Mouse (Mus musculus) telencephalon, adult 2 months (tissue): Measurements from ENCODE around the gene Kdm2b.
A peak's percentile ranks its signal among the peaks of the same experiment; 100 is the strongest.

Source experiments
- DNase-seq: peaks from one replicate; pipeline ENCODE4 v3.0.0-alpha.2; 2011; ENCODE audit warnings: low read depth, low spot score

Kdm2b gene

DNA sequence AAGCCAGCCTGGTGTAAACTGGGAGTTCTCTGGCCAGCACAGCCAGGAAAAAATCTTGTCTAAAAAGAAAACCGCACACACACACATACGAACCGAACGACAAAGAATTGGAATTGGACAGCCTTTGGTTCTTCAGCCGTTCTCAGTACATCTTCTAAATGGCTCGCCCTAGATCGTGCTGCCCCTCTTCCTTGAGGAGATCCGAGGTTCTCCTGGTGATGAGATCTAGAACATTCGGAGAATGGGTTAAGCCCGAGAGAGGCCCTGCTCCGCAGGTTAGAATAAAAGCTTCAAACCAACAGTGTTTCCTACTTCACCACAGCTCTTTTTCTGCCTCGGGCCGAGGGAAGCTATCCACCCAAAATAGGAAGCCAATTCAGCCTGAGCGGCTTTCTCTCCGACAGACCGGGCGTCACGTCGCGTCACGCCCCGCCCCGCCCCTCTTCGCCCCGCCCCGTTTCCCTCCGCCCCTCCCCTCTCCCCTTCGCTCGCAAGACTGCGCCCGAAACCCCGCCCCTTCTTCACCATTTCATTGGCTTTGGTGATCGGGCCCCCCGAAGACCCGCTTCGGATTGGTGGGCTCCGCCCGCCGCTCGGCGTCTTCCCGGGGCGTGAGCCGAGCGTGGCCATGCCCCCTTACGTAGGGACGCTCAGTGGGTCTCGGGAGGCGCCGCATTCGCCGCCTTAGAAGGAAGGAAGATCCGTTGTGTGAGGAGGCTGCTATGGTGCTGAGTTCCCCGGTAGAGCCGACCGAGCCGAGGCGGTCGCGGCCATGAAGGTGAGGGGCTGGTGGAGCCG, 139.9 kb downstream of the Kdm2b start, which contains the start of gene Rnf34:
Gene Rnf34, plus strand, starts transcription at position 528 of the 798 bp plus-strand sequence.
- DNase-seq = peak; percentile 97

DNA sequence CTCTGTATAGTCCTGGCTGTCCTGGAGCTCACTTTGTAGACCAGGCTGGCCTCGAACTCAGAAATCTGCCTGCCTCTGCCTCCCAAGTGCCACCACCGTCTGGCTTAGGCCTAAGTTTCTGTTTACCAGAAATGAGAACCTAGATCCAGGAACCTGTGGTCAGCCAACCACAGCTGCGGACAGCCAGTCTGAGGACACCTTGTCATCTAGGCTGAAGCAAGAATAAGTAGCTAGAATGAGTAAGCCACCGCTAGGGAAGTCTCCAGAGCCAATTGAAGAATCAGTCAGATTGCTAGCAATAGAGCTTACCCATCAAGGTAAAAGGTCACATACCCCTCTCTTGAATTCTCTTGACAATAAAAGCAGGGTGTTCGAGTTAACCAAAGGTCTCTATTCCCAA, 145.8 kb downstream of the Kdm2b start:
- DNase-seq = no peak

DNA sequence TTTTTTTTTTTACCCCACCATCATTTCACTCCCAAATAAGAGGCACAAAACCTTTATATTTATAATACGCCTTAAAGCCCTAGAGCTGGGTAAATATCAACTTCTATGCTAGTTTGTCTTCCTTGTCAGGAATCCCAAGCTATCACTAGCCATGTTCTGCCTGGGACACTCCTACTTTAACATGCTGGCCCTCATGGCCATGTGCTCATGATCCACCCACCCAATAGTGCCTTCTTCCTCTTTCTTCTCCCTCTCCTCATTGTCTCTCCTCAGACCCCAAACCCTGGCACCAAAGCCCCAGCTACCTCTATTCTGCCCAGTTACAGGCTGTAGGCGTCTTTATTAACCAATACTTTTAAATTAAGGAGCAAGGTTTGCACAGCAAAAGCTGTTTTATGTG, 148.5 kb downstream of the Kdm2b start:
- DNase-seq = no peak

DNA sequence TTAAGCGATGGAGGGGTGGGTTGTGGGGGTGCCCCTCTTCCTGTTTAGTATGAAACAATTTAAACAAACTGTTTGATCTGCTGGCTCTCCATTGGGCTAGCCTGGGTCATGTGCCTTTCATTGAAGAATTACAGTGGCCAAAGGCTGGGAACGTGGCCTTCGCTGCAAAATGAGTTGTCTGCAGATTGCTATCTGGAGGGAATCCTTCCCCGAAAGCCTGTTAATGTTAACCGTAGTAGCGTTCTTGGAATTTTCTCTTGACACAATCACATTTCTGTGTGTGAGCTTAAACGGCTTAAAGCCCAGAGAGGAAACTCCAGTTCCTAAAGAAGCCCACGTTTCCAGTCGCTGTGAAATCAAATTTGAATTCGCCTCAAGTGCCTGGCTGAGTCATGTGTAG, 156.6 kb downstream of the Kdm2b start:
- no peak for DNase-seq

DNA sequence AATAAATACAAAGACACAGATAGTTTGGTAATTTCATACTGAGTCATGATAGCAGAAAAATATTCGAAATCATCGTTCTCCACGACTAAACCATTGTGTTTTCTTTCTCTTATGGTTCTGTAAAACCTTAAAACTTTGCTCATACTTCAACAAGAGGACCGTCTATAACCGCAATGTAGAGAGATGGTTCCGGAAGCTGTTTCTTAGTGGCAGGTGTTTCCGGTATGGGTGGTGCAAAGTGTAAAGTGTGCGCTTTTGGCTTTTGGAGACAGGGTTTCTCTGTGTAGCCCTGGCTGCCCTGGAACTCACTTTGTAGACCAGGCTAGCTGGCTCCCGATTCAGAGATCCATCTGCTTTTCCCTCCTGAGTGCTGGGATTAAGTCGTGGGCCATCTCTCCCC, 157.1 kb downstream of the Kdm2b start:
- no peak for DNase-seq

DNA sequence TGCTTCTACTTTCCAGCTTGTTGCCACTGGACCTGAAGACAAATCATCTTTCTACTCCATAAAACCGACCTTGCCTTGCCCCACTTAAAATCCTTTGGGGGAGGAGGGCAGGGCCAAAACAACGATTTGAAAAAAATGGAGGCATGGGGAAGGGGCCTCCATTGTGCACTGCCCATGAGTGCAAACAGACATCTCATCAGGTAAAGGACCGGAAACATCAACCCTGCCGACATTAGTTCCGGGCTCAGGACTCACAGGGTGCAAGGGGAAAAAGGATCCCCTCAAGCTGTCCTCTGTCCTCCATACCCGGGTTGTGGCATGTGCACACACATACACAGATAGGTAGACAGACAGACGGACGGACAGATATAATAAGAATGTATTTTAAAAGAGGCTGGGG, 164.5 kb downstream of the Kdm2b start:
- no peak for DNase-seq

DNA sequence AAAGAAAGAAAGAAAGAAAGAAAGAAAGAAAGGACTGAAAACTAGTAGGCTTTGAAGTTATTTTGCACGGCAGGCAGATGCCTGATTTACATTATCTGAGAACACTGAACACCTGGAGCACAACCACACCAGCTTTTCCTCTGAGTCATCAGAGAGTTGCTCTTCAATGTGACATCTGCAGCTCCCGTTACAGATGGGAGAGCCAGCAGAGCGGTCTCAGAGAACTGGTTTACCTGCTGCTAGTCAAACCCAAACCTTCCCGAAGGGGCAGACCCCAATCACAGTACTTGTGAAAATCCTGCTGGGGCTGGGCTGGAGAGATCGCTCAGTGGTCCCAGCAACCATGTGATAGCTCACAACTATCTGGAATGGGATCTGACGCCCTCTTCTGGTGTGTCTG, 165.2 kb downstream of the Kdm2b start:
- DNase-seq = no peak

DNA sequence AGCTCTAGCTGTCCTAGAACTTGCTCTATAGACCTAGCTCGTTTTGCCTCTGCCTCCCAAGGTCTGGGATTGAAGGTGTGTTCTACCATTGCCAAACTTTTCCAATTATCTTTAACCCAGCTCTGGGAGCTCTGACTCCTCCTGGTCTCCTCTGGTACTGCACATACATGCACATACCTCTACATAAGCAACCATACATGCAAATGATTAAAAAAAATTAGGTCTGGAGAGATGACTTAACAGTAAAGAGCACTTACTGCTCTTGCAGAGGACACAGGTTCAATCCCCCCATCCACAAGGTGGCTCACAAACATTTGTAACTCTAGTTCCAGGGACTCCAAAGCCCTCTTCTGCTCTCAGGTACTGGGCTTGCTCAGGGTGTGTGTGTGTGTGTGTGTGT, 165.6 kb downstream of the Kdm2b start:
- no peak for DNase-seq

DNA sequence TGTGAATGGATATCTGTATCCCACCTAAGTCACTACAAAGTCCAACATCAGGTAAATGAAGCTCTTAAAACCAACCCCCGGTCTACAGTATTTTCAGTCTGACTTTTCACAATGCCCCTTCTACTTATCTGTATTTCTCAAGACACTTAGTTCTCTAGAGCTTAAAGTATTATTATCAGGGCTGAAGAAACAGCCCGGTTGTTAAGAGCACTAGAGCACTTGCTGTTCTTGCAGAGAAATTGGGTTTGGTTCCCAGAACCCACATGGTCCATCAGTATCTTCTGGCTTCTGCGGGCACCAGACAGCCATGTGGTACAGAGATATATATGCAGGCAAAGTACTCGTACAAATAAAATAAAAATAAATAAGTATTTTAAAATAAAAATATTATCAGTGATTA, 167.2 kb downstream of the Kdm2b start:
- no peak for DNase-seq

DNA sequence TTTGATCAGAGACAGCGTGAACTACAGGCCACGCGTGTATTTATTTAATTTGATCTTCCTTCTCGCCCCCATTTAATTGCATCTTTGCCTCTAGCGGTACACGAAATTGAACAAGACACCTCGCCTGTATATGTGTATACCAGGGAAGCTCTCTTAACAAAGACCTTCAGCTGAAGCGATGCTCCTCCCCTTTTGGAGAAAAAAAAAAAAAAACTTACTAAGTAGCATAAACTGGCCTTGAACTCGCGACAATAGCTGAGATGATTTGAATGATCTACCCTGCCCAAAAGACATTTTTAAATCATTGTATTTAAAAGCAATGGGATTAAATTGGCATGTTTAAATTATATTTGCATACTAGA, 168.1 kb downstream of the Kdm2b start:
- DNase-seq = no peak

DNA sequence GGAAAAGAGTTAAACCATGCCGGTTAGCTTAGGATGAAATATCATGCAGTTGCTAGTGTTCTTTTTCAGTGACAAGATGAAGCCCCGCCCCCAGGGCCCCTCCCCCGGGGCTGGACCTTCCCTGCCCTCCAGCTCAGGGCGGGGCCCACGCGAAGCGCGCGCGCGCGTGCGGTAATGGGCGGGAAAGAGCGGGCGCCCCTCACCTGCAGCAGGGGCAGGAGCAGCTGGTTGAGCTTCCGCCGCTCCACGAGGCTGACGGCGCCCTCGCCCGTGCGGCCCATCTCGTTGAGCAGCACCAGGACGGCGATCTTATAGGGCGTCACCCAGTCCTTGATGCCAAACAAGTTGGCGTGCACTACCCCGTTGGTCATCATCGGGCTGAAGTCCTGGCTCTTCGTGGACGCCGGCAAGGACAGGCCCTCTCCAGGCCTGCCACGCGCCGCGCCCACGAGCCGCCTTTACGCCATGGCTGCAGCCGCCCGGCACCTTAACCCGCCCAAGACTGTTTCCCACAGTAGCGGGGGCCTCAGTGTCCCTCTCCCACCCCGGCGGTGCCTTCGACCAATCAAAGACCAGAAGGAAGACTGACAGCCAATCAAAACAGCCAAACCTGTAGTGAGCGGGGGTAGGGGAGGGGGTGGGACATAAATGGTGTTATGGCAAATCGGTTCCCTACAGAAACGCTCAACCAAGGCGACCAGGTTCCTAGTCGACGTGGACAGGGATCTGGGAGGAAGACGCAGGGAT, 168.7 kb downstream of the Kdm2b start, which contains the start of gene Anapc5:
Gene Anapc5, minus strand, starts transcription at position 563 of the 747 bp plus-strand sequence.
- peak; percentile 98 for DNase-seq
